Mouse (Mus musculus): ENCODE measurements around the gene Dhcr7.
A peak's percentile ranks its signal among the peaks of the same experiment; 100 is the strongest.

DNA sequence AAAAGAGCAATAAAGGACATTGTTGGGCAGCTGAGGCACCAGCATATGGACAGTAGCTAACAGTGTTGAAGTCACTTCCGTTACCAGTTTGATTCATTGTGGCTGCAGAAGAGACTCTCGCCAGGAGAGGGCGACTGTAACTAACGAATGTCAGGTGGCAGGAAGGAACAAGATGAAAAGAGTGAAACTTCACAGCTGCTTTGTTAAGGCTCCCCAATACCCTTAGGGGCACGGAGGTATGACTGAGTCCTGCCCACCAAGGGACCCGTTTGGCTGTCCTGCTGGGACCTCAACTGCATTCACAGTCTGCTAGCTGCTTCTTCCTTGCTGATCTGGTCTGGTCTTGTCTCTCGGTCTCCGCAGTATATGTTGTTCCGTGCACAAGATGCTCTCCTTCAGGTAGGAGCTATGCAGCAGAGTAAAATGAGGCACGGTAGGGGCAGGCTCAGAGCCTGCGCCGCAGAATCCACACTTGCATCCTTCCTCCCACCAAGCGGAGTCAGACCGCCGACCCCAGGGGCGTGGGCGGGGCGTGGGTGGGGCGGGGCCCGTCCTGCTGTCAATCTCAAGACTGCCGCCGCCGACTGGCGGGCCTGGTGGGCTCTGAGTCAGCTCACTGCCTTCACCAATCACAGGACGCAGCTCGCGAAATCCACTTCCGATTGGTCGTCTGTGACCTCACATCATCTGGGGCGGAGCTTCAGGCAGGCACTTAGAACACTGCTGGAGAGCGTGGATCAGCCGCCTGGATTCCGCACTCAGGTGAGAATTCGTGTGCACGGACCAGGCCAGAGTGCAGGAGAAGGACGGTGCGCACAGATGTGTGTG, 6.8 kb downstream of the Dhcr7 start:
- TF ChIP-seq POLR2A (IDR thresholded peaks at IDR 0.05; ENCODE audit: control insufficient read depth, low read depth, low read length) (peak; percentile 49), CTCF (IDR thresholded peaks at IDR 0.05; ENCODE audit: control insufficient read depth, insufficient read depth, insufficient replicate concordance, low read depth, low read length) (peak; percentile 30; the same call in 1 of the 2 replicates)

Measured in testis, adult 2 months (tissue).